Mouse (Mus musculus) thymus, adult 2 months (tissue): Measurements from ENCODE around the gene Ldhal6b.

Experiments
- CTCF ChIP-seq: fragments of 200-500 bp; IDR thresholded peaks from 2 replicates; pipeline ENCODE4 v1.5.1; 2012; ENCODE audit warnings: mild to moderate bottlenecking, control low read depth, low read length, moderate library complexity, borderline replicate concordance; ENCODE audit not compliant: control insufficient read depth, poor library complexity, insufficient read depth; ENCODE audit errors: extremely low read depth
- POLR2A ChIP-seq: fragments of 200-500 bp; IDR thresholded peaks from 2 replicates; pipeline ENCODE4 v1.6.1; 2012; ENCODE audit warnings: mild to moderate bottlenecking, low read length, control low read depth, moderate library complexity; ENCODE audit not compliant: control insufficient read depth, poor library complexity, insufficient read depth; ENCODE audit errors: extremely low read depth

DNA sequence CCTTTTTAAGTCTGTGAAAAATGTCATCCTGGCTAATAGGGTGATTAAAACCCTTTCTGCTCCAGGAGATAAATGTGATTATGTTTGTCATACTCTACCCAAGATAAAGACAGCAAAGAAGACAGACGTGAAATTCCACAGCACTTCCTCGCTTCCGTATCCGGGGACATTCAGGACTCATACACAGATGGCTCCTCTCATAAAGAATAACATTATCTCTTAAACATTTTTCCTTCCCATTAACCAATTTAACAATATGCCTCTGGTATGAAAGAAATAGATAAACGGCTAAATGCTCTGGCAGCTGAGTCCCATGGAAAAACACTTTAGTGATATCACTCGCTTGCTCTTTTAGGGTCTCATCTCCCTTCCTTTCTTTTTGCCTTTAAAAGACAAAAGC, 11.5 kb downstream of the Ldhal6b start:
- TF ChIP-seq CTCF (no peak), POLR2A (no peak)
